8 mouse cellular contexts compared by ENCODE assay signal in the genomic region with DNA sequence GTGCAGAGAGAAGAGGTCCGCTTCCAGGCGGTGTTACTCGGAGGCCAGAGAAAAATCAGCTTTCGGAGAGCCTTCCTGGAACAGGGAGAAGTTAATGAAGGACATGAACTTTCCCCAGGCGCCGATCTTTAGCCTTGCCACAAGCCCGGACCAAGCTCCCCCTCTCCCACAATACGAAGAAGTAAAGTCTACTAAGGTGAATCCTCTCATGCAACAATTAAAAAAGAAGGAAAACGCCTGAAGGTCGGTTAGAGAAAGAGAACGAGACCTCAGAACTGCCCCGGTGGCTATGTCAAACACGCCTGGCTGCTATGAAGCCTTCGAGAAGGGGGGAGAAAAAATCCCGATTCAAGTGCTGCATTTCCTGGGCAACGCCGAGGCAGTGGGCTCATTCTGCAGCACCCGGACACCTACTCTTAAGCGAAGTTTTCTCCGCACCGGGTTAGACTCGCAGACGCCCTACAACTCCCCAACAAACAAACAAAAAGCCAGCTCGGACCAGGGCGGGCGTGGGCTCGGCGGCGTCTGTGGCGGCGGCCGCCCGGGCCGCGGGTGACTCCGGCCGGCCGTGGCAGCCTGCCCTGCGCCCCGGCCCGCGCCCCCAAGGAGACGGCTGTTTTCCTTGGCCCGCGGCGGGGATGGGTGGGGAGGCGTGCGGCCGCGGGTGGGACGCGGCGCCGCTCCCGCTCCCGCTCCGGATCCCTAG. TPM values are rescaled to one million over a fixed set of nuclear protein-coding genes. Genes with fewer than 3 reads are reported as not detected.
DNase-seq lines count a peak whose midpoint lies in the region; ATAC-seq lines count a peak whose summit lies in the region.

No protein-coding gene starts in this region.

- DNase-seq in cerebellum, adult 9-11 months: peak; percentile 58
- DNase-seq in cerebellum, adult 11 months: no peak
- peak; percentile 44 for DNase-seq in adrenal gland, postnatal 25 days
- peak; percentile 63 for DNase-seq in forebrain, embryonic 14.5 days (ENCODE audit: low spot score)
- peak; percentile 20 for DNase-seq in liver, embryonic 13.5 days
- DNase-seq in urinary bladder, adult 2 months (ENCODE audit: low spot score): peak; percentile 47

- no peaks in the 10 kb centered on the region for H3K9me3 ChIP-seq in forebrain, embryonic 14.5 days (replicated peaks; ENCODE audit: control insufficient read depth, low read length)
- H3K9me3 ChIP-seq in hindbrain, embryonic 16.5 days (ENCODE audit: control insufficient read depth, low read length): no peaks in the 10 kb centered on the region
- no peaks in the 10 kb centered on the region for H3K9me3 ChIP-seq in liver, embryonic 13.5 days (replicated peaks)
- H3K9me3 ChIP-seq in neural tube, embryonic 15.5 days (replicated peaks): no peaks in the 10 kb centered on the region

- peak overlapping the region; percentile 100 for H3K27ac ChIP-seq in forebrain, embryonic 14.5 days (ENCODE audit: low read depth, low read length)
- peak overlapping the region; percentile 100 for H3K27ac ChIP-seq in hindbrain, embryonic 16.5 days (ENCODE audit: low read depth, low read length)
- H3K27ac ChIP-seq in liver, embryonic 13.5 days: peak overlapping the region; percentile 99
- H3K27ac ChIP-seq in neural tube, embryonic 15.5 days (replicated peaks): peak overlapping the region; percentile 100

- no peak; the same call in 1 of the 2 replicates for ATAC-seq in forebrain, embryonic 14.5 days
- no peak for ATAC-seq in hindbrain, embryonic 16.5 days
- ATAC-seq in liver, embryonic 13.5 days (ENCODE audit: low read depth): no peak
- no peak; the same call in 1 of the 2 replicates for ATAC-seq in neural tube, embryonic 15.5 days (ENCODE audit: low FRiP score)

- H3K4me3 ChIP-seq in forebrain, embryonic 14.5 days (ENCODE audit: low read depth, low read length): peak overlapping the region; percentile 97
- peak overlapping the region; percentile 94 for H3K4me3 ChIP-seq in hindbrain, embryonic 16.5 days (ENCODE audit: low read length)
- H3K4me3 ChIP-seq in liver, embryonic 13.5 days (replicated peaks): peak overlapping the region; percentile 96
- H3K4me3 ChIP-seq in neural tube, embryonic 15.5 days (replicated peaks): peak overlapping the region; percentile 88

- H3K36me3 ChIP-seq in forebrain, embryonic 14.5 days (ENCODE audit: control insufficient read depth, insufficient read depth, low read length): no peaks in the 10 kb centered on the region
- no peaks in the 10 kb centered on the region for H3K36me3 ChIP-seq in hindbrain, embryonic 16.5 days (ENCODE audit: control insufficient read depth, insufficient read depth, low read length)
- H3K36me3 ChIP-seq in liver, embryonic 13.5 days: no peaks in the 10 kb centered on the region
- H3K36me3 ChIP-seq in neural tube, embryonic 15.5 days: no peaks in the 10 kb centered on the region

- H3K9ac ChIP-seq in forebrain, embryonic 14.5 days (ENCODE audit: low read length): peak overlapping the region; percentile 100
- peak overlapping the region; percentile 99 for H3K9ac ChIP-seq in hindbrain, embryonic 16.5 days (ENCODE audit: low read depth, low read length)
- peak overlapping the region; percentile 99 for H3K9ac ChIP-seq in liver, embryonic 13.5 days
- peak overlapping the region; percentile 99 for H3K9ac ChIP-seq in neural tube, embryonic 15.5 days (replicated peaks)

- WGBS in forebrain, embryonic 14.5 days: under 1% methylated on average over 54 of the region's 57 CpGs
- 0% methylated on average over 45 of the region's 57 CpGs for WGBS in hindbrain, embryonic 16.5 days
- WGBS in liver, embryonic 13.5 days (ENCODE audit: insufficient replicate concordance): under 1% methylated on average over 57 of the region's 57 CpGs
- under 1% methylated on average over 56 of the region's 57 CpGs for WGBS in neural tube, embryonic 15.5 days

- H3K4me2 ChIP-seq in forebrain, embryonic 14.5 days (ENCODE audit: low read length): peak overlapping the region; percentile 85
- peak overlapping the region; percentile 78 for H3K4me2 ChIP-seq in hindbrain, embryonic 16.5 days (ENCODE audit: low read length)
- H3K4me2 ChIP-seq in liver, embryonic 13.5 days: peak overlapping the region; percentile 84
- peak overlapping the region; percentile 85 for H3K4me2 ChIP-seq in neural tube, embryonic 15.5 days

- H3K4me1 ChIP-seq in forebrain, embryonic 14.5 days (ENCODE audit: control insufficient read depth, insufficient read depth, low read length): peaks cover 18% of the 10 kb centered on the region
- peaks cover 22% of the 10 kb centered on the region for H3K4me1 ChIP-seq in hindbrain, embryonic 16.5 days (ENCODE audit: control insufficient read depth, insufficient read depth, low read depth, low read length)
- H3K4me1 ChIP-seq in liver, embryonic 13.5 days (replicated peaks): peaks cover 50% of the 10 kb centered on the region
- peaks cover 35% of the 10 kb centered on the region for H3K4me1 ChIP-seq in neural tube, embryonic 15.5 days

- no peaks in the 10 kb centered on the region for H3K27me3 ChIP-seq in forebrain, embryonic 14.5 days (replicated peaks; ENCODE audit: control insufficient read depth, insufficient read depth, low read length)
- no peaks in the 10 kb centered on the region for H3K27me3 ChIP-seq in hindbrain, embryonic 16.5 days (replicated peaks; ENCODE audit: control insufficient read depth, insufficient read depth, low read length)
- H3K27me3 ChIP-seq in liver, embryonic 13.5 days: no peaks in the 10 kb centered on the region
- H3K27me3 ChIP-seq in neural tube, embryonic 15.5 days (replicated peaks): no peaks in the 10 kb centered on the region

RNA-seq across cellular contexts. Expression of a gene that starts 0.9 kb away (rescaled TPM):
- total RNA-seq in adrenal gland, postnatal 25 days (2021): 72.8 and 85.1 TPM in 2 replicates
- polyA plus RNA-seq in forebrain, embryonic 14.5 days (2014; fragmentation: Nextera tagmentation; extraction: Ambion mirVana): 34.0 and 43.0 TPM in 2 replicates
- 24.7 and 30.3 TPM in 2 replicates for polyA plus RNA-seq in hindbrain, embryonic 16.5 days (2015; fragmentation: Nextera tagmentation; extraction: Ambion mirVana)
- 6.7 and 6.9 TPM in 2 replicates for polyA plus RNA-seq in liver, embryonic 13.5 days (2015; fragmentation: Nextera tagmentation; extraction: Ambion mirVana)
- polyA plus RNA-seq in neural tube, embryonic 15.5 days (2015; fragmentation: Nextera tagmentation; extraction: Ambion mirVana): 25.7 and 27.6 TPM in 2 replicates
- 14.5 and 25.7 TPM in 2 replicates for polyA plus RNA-seq in urinary bladder, adult 2 months (2012; rRNA removed)
